Mouse (Mus musculus) midbrain, embryonic 10.5 days (tissue): ENCODE data around the gene Clec2e. TPM values are rescaled to one million over a fixed set of nuclear protein-coding genes. Genes with fewer than 3 reads are reported as not detected.
"Not testable (repeated sequence)": the region's sequence is repeated elsewhere in the genome, so short reads cannot be mapped to it uniquely, and the experiment has no call there.

Source experiments
- DNase-seq: peaks from one replicate; pipeline ENCODE4 v3.0.0-alpha.2; 2017; ENCODE audit warnings: low spot score
- H3K27ac ChIP-seq: fragments of 300-500 bp; sonication (generic); replicated peaks from 2 replicates; pipeline ENCODE4 v1.5.1; 2016; ENCODE audit warnings: mild to moderate bottlenecking
- H3K27me3 ChIP-seq: fragments of 300-500 bp; sonication (generic); 2 replicates; pipeline ENCODE4 v1.6.1; 2016; ENCODE audit warnings: low read depth, mild to moderate bottlenecking; ENCODE audit not compliant: poor library complexity, severe bottlenecking
- H3K36me3 ChIP-seq: fragments of 300-500 bp; sonication (generic); 2 replicates; pipeline ENCODE4 v1.6.1; 2016; ENCODE audit warnings: mild to moderate bottlenecking, moderate library complexity
- H3K4me1 ChIP-seq: fragments of 300-500 bp; sonication (generic); 2 replicates; pipeline ENCODE4 v1.6.1; 2016
- H3K4me3 ChIP-seq: fragments of 300-500 bp; sonication (generic); 2 replicates; pipeline ENCODE4 v1.5.1; 2016; ENCODE audit warnings: mild to moderate bottlenecking, moderate library complexity
- H3K9me3 ChIP-seq: fragments of 300-500 bp; sonication (generic); replicated peaks from 2 replicates; pipeline ENCODE4 v1.6.1; 2016; ENCODE audit warnings: mild to moderate bottlenecking
- WGBS: fragments of 180-500 bp; shearing (Covaris S2); methylation state at CpG from one replicate; pipeline ENCODE4 v1.1.7; 2016; 5-methylcytosine and 5-hydroxymethylcytosine counted together
- polyA plus RNA-seq: library from polyadenylated mRNA; unstranded; fragments of >200 nt; fragmentation: Nextera tagmentation; extraction: Ambion mirVana; gene quantifications from 2 replicates; pipeline ENCODE4 v1.2.1, GENCODE M21; 2016

Gene Clec2e
- polyA plus RNA-seq, result not detected in 2 replicates

GRCm38 (mm10) chr6:129100794-129101193 is at the start of gene Clec2e:
Gene Clec2e (minus strand): TSS chr6:129100913.
- not testable (repeated sequence) for H3K9me3 ChIP-seq, H3K4me3 ChIP-seq, DNase-seq, H3K27me3 ChIP-seq, H3K4me1 ChIP-seq, H3K27ac ChIP-seq, H3K36me3 ChIP-seq
- 83% methylated on average over 1 of the region's 1 CpGs for WGBS

- no peaks in the 10 kb centered on the region for H3K4me1 ChIP-seq
- H3K27ac ChIP-seq, result no peak overlapping the region
- no peaks in the 10 kb centered on the region for H3K9me3 ChIP-seq
- no peak overlapping the region for H3K4me3 ChIP-seq
- no peaks in the 10 kb centered on the region for H3K36me3 ChIP-seq
- WGBS, result 96% methylated on average over 2 of the region's 2 CpGs
- no peak for DNase-seq
- H3K27me3 ChIP-seq, result no peaks in the 10 kb centered on the region
Observed at GRCm38 (mm10) chr6:129146812-129147211, 46.1 kb upstream of the Clec2e start.

DNA sequence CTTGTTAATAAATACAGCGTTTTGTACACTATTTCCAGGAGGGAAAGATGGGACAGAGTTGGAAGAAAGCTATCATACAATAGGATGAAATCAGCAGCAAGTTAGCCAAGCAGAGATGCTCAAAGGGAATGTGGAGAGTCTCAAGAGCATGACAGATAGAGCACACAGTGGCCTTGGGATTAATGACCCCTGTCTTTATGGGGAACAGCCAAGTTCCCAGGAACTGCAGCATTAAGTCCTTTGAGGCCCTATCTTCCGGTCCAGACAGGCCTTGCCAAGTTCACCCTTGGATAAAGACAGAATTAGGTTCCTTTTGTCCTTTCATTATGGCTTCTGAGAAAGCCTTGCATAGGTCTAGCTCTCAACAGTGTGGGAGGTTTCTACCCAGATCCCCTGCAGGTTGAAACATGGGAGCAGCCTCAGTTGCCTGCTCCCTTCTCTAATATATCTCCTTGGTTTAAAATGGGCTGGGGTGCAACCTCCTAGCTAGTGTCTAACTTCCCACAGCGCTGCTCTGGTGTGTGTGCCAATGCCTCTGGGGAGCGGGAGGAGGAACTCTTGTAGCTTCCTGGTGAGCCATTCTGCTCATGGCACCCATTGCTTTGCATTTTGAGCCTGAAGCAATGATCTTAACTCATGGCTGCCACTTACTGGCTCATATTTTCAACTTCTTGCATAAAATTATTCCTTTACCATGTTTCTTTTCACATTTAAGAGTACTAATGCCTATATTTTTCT is 32.1 kb upstream of the Clec2e start:
- H3K4me3 ChIP-seq, result no peak overlapping the region
- H3K27me3 ChIP-seq, result no peaks in the 10 kb centered on the region
- WGBS, result 87% methylated on average over 4 of the region's 4 CpGs
- H3K27ac ChIP-seq, result no peak overlapping the region
- H3K9me3 ChIP-seq, result no peaks in the 10 kb centered on the region
- no peaks in the 10 kb centered on the region for H3K4me1 ChIP-seq
- no peaks in the 10 kb centered on the region for H3K36me3 ChIP-seq
- no peak for DNase-seq

GRCm38 (mm10) chr6:129126861-129127260 is 26.1 kb upstream of the Clec2e start:
- Histone ChIP-seq H3K27ac (no peak overlapping the region), H3K4me3 (no peak overlapping the region), H3K27me3 (no peaks in the 10 kb centered on the region), H3K9me3 (no peaks in the 10 kb centered on the region), H3K4me1 (no peaks in the 10 kb centered on the region), H3K36me3 (no peaks in the 10 kb centered on the region)
- DNase-seq, result no peak

- not testable (repeated sequence) for DNase-seq, H3K27me3 ChIP-seq, H3K4me3 ChIP-seq, H3K36me3 ChIP-seq, H3K9me3 ChIP-seq, H3K27ac ChIP-seq, H3K4me1 ChIP-seq
Observed at GRCm38 (mm10) chr6:129124531-129124930, 23.8 kb upstream of the Clec2e start.

- Histone ChIP-seq H3K4me1 (no peaks in the 10 kb centered on the region), H3K4me3 (no peak overlapping the region), H3K9me3 (no peaks in the 10 kb centered on the region), H3K36me3 (no peaks in the 10 kb centered on the region), H3K27me3 (no peaks in the 10 kb centered on the region), H3K27ac (no peak overlapping the region)
- WGBS, result 97% methylated on average over 3 of the region's 3 CpGs
- DNase-seq, result no peak
Observed at GRCm38 (mm10) chr6:129116223-129116622, 15.5 kb upstream of the Clec2e start.

- not testable (repeated sequence) for H3K27me3 ChIP-seq, H3K9me3 ChIP-seq
- WGBS, result 96% methylated on average over 3 of the region's 3 CpGs
Observed at GRCm38 (mm10) chr6:129114237-129114636, 13.5 kb upstream of the Clec2e start.

DNA sequence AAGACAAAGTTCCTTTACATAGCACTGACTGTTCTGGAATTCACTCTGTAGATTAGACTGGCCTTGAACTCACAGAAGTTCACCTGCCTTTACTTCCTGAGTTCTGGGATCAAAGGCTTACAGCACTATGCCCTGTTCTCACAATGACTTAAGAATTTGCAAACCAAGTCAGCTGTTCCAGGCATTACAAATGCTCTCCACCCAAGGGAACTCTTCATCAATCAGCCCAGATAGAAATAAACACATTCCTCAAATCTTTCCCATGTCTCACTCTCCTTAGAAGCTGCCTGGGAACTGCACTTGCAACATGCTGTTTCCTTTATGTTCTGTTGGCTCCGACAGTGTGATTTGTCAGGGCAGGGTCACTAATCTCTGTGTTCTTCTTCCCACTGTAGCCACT is 13.1 kb upstream of the Clec2e start:
- H3K9me3 ChIP-seq, result no peaks in the 10 kb centered on the region
- H3K27ac ChIP-seq, result no peak overlapping the region
- no peak overlapping the region for H3K4me3 ChIP-seq
- H3K27me3 ChIP-seq, result no peaks in the 10 kb centered on the region
- WGBS, result 81% methylated on average over 1 of the region's 1 CpGs
- no peak for DNase-seq
- H3K4me1 ChIP-seq, result no peaks in the 10 kb centered on the region
- H3K36me3 ChIP-seq, result no peaks in the 10 kb centered on the region

More at GRCm38 (mm10) chr6:129114237-129114636, 13.5 kb upstream of the Clec2e start:
- not testable (repeated sequence) for H3K4me3 ChIP-seq, DNase-seq, H3K36me3 ChIP-seq, H3K27ac ChIP-seq, H3K4me1 ChIP-seq

DNA sequence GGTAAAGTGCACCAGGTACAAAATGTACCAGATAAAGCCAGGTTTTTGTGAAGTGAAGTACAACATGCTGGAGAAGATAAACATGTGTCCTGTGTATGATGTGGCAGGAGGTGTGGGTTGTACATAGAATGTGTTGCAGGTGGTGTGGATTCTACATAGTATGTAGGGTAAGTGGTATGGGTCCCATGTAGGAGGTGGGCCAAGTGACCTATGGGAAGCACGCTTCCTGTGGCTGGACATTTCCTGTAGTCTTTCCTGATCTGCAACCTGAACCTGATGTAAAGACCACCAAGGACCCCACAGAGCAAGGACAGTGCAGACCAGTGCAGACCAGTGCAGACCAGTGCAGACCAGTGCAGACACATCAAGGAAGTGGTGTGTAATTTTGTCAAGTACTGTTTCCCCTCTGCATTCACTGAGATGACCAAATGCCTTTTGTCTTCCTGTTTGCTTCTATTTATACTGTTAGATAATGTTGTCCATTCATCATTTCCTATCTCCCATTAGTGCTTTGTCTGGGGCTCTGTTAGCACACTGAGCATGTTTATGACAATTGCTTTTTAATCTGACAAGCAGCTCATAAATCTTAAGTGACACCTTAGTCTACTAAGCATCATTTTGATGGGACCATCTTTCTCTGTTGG is 12.4 kb upstream of the Clec2e start:
- no peaks in the 10 kb centered on the region for H3K27me3 ChIP-seq
- no peak overlapping the region for H3K27ac ChIP-seq
- WGBS, result 91% methylated on average over 1 of the region's 1 CpGs
- DNase-seq, result no peak
- no peaks in the 10 kb centered on the region for H3K4me1 ChIP-seq
- no peaks in the 10 kb centered on the region for H3K9me3 ChIP-seq
- H3K4me3 ChIP-seq, result no peak overlapping the region
- H3K36me3 ChIP-seq, result no peaks in the 10 kb centered on the region

DNA sequence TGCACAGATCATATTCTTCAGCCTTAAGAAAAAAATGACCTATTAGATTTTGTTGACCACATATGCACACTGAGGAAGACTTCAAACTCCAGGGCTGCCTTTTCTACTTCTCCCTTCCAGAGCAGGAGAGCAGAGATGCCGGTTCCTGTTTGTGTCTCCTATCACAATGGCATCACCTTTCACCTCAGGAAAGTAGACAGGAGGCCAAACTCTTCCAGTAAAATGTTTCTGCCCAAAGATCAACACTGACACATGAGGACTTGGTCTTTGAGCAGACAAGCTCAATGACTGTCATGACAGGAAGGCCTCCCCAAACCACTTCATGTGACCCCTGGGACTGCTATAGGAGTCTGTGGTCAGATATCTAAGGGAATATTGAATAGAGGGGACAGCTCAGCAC is 11.8 kb upstream of the Clec2e start:
- no peaks in the 10 kb centered on the region for H3K4me1 ChIP-seq
- H3K9me3 ChIP-seq, result no peaks in the 10 kb centered on the region
- no peaks in the 10 kb centered on the region for H3K27me3 ChIP-seq
- WGBS, result 73% methylated on average over 1 of the region's 1 CpGs
- H3K27ac ChIP-seq, result no peak overlapping the region
- no peak overlapping the region for H3K4me3 ChIP-seq
- no peak for DNase-seq
- H3K36me3 ChIP-seq, result no peaks in the 10 kb centered on the region

GRCm38 (mm10) chr6:129107916-129108315 is 7.2 kb upstream of the Clec2e start:
- H3K27me3 ChIP-seq, result no peaks in the 10 kb centered on the region
- H3K36me3 ChIP-seq, result no peaks in the 10 kb centered on the region
- H3K4me1 ChIP-seq, result no peaks in the 10 kb centered on the region
- DNase-seq, result no peak
- no peaks in the 10 kb centered on the region for H3K9me3 ChIP-seq
- no peak overlapping the region for H3K27ac ChIP-seq
- H3K4me3 ChIP-seq, result no peak overlapping the region

- WGBS, result 86% methylated on average over 4 of the region's 4 CpGs
- Histone ChIP-seq H3K36me3 (no peaks in the 10 kb centered on the region), H3K4me3 (no peak overlapping the region), H3K9me3 (no peaks in the 10 kb centered on the region), H3K27me3 (no peaks in the 10 kb centered on the region), H3K27ac (no peak overlapping the region), H3K4me1 (no peaks in the 10 kb centered on the region)
- DNase-seq, result no peak
Observed at GRCm38 (mm10) chr6:129102858-129103555, 2.3 kb upstream of the Clec2e start.

DNA sequence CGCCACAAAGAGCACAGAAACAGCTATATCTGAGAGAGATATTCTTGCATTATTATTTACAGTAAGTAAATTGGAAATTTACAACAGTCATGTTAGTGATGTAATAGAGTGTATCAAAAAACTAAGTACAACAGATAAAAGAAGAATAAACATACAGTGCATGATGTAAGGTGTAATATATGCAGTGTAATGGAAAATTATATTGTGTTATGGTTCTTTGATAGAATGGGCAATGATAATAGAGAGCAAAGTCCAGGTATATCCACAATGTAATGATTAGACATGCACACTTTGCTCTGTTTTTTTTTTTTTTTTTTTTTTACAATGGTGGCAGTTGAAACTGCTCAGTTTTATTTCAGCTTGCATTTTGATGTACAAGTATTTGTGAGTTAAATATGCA is 891 bp upstream of the Clec2e start:
- no peak for DNase-seq
- Histone ChIP-seq H3K36me3 (no peaks in the 10 kb centered on the region), H3K27ac (no peak overlapping the region), H3K9me3 (no peaks in the 10 kb centered on the region), H3K4me1 (no peaks in the 10 kb centered on the region), H3K27me3 (no peaks in the 10 kb centered on the region), H3K4me3 (no peak overlapping the region)
- 88% methylated on average over 1 of the region's 1 CpGs for whole genome bisulfite sequencing
